Mouse (Mus musculus) megakaryocyte, embryonic 14.5 days (primary cell): ENCODE data around the gene Ttc38. TPM values are rescaled to one million over a fixed set of nuclear protein-coding genes. Genes with fewer than 3 reads are reported as not detected.

ENCODE experiments used
- H3K27me3 ChIP-seq: replicated peaks from 2 replicates; pipeline ENCODE3; 2012; ENCODE audit warnings: inconsistent platforms
- H3K36me3 ChIP-seq: replicated peaks from 2 replicates; pipeline ENCODE3; 2012; ENCODE audit warnings: low read length, inconsistent platforms, mixed read lengths
- H3K4me1 ChIP-seq: 2 replicates; pipeline ENCODE4 v1.6.1; 2012; ENCODE audit warnings: inconsistent platforms
- H3K4me3 ChIP-seq: replicated peaks from 2 replicates; pipeline ENCODE3; 2012; ENCODE audit warnings: moderate library complexity, mild to moderate bottlenecking, inconsistent platforms
- H3K9me3 ChIP-seq: 2 replicates; pipeline ENCODE4 v1.6.1; 2012; ENCODE audit warnings: inconsistent platforms
- FLI1 ChIP-seq: IDR thresholded peaks from 2 replicates; pipeline ENCODE4 v1.6.1; 2012; ENCODE audit warnings: low read length, inconsistent platforms, mixed read lengths
- GATA1 ChIP-seq: IDR thresholded peaks from 3 replicates; pipeline ENCODE4 v1.6.1; 2012; ENCODE audit warnings: mixed read lengths, low read length, inconsistent platforms, borderline replicate concordance
- polyA plus RNA-seq: library from polyadenylated mRNA; stranded (reverse); fragments of >175 nt; gene quantifications from 2 replicates; pipeline ENCODE4 v1.2.3, GENCODE M21; 2012; ENCODE audit warnings: low replicate concordance; ENCODE audit not compliant: insufficient read depth

Gene Ttc38
- polyA plus RNA-seq, 1 experiment = 1.5 TPM

DNA sequence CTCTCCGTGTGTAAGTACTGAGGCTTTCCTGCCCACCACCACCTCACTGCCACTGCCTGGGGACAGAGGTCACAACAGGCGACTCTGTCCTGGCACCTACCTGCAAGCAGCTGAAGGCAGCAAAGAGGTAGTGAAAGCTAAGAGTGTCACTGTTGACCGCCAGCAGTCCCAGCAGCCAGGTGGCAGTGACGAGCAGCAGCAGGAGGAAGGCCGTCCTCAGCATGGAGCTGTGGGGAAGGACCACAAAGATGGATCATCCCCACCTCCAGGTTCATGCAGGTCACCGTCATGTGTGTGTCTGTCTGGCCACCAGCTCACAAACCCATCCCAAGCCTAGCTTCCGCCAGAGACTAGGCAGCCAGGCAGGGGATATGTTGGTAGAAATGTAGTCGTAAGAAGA lies 71.7 kb downstream of the Ttc38 start:
- Histone ChIP-seq H3K4me3 (no peak overlapping the region), H3K27me3 (peaks cover 62% of the 10 kb centered on the region), H3K9me3 (no peaks in the 10 kb centered on the region), H3K4me1 (peaks cover 30% of the 10 kb centered on the region), H3K36me3 (peaks cover 11% of the 10 kb centered on the region)
- TF ChIP-seq GATA1 (no peak), FLI1 (no peak)

Other genes starting within 250 kb of the Ttc38 start
- not detected in 2 replicates for gene Wnt7b, start 249.8 kb upstream of the Ttc38 start, polyA plus RNA-seq
- not detected in 2 replicates for gene Ppara, start 97.3 kb upstream of the Ttc38 start, polyA plus RNA-seq
- gene Cdpf1, start 20.6 kb upstream of the Ttc38 start, polyA plus RNA-seq = 3.1 and 16.3 TPM in 2 replicates
- gene Pkdrej, start 10.6 kb upstream of the Ttc38 start, polyA plus RNA-seq = not detected in 2 replicates
- 41.7 and 80.9 TPM in 2 replicates for gene Gtse1, start 27.4 kb downstream of the Ttc38 start, polyA plus RNA-seq
- gene Trmu, start 47.0 kb downstream of the Ttc38 start, polyA plus RNA-seq = 9.6 and 26.5 TPM in 2 replicates
- gene Celsr1, start 201.5 kb downstream of the Ttc38 start, polyA plus RNA-seq = 0.02 and 2.1 TPM in 2 replicates
- 2.2 and 5.0 TPM in 2 replicates for gene Gramd4, start 225.4 kb downstream of the Ttc38 start, polyA plus RNA-seq